In genomic region chr11:48852624-48853473, GRCm38 (mm10) we compare ENCODE assay signal across 8 mouse cellular contexts. TPM values are rescaled to one million over a fixed set of nuclear protein-coding genes. Genes with fewer than 3 reads are reported as not detected.
DNase-seq lines count a peak whose midpoint lies in the region; ATAC-seq and TF ChIP-seq lines count a peak whose summit lies in the region.

No protein-coding gene starts in this region.

- H3K4me3 ChIP-seq in heart, embryonic 14.5 days (ENCODE audit: control insufficient read depth in 1 of 2, insufficient read depth in 1 of 2, low read depth in 1 of 2, low read length in 2 of 2): peak overlapping the region; percentile 72 to 86
- peak overlapping the region; percentile 71 for H3K4me3 ChIP-seq in G1E (ENCODE audit: low read depth, low read length)
- H3K4me3 ChIP-seq in forebrain, embryonic 16.5 days (replicated peaks; ENCODE audit: low read length): peak overlapping the region; percentile 68

- TF ChIP-seq CTCF in G1E (IDR thresholded peaks at IDR 0.05; ENCODE audit: low read depth, low read length): no peak

- H3K4me1 ChIP-seq in heart, embryonic 14.5 days (ENCODE audit: control insufficient read depth in 2 of 2, insufficient read depth in 2 of 2, low read length in 2 of 2): peaks cover 0 to 2% of the 10 kb centered on the region in 2 experiments; a peak in 2 of 4 replicates
- H3K4me1 ChIP-seq in G1E (ENCODE audit: insufficient read depth, low read depth, low read length): peaks cover 42% of the 10 kb centered on the region
- peaks cover 33% of the 10 kb centered on the region for H3K4me1 ChIP-seq in forebrain, embryonic 16.5 days (replicated peaks; ENCODE audit: control insufficient read depth, insufficient read depth, low read length)

- peak overlapping the region; percentile 87 for H3K4me2 ChIP-seq in heart, embryonic 14.5 days (ENCODE audit: low read length)
- peak overlapping the region; percentile 98 for H3K4me2 ChIP-seq in forebrain, embryonic 16.5 days (ENCODE audit: low read length)

- H3K9me3 ChIP-seq in heart, embryonic 14.5 days (ENCODE audit: control insufficient read depth, low read length): no peaks in the 10 kb centered on the region
- peaks cover 6% of the 10 kb centered on the region for H3K9me3 ChIP-seq in G1E (replicated peaks)
- no peaks in the 10 kb centered on the region for H3K9me3 ChIP-seq in forebrain, embryonic 16.5 days (ENCODE audit: control insufficient read depth, low read length)

- H3K36me3 ChIP-seq in heart, embryonic 14.5 days (ENCODE audit: control insufficient read depth, insufficient read depth, low read length): no peaks in the 10 kb centered on the region
- no peaks in the 10 kb centered on the region for H3K36me3 ChIP-seq in G1E (replicated peaks)
- no peaks in the 10 kb centered on the region for H3K36me3 ChIP-seq in forebrain, embryonic 16.5 days (ENCODE audit: control insufficient read depth, insufficient read depth)

- peak overlapping the region; percentile 68 for H3K9ac ChIP-seq in heart, embryonic 14.5 days (ENCODE audit: low read length)
- H3K9ac ChIP-seq in forebrain, embryonic 16.5 days (replicated peaks; ENCODE audit: low read depth, low read length): peak overlapping the region; percentile 50

- 5% methylated on average over 23 of the region's 23 CpGs for WGBS in heart, embryonic 14.5 days
- WGBS in forebrain, embryonic 16.5 days: 7% methylated on average over 23 of the region's 23 CpGs

- no peak for DNase-seq in heart, adult 18-20 months
- DNase-seq in G1E (ENCODE audit: low spot score): no peak
- no peak for DNase-seq in spleen, postnatal 14 days (ENCODE audit: low spot score in 2 of 2)
- no peak for DNase-seq in spleen, adult 12 weeks (ENCODE audit: low spot score)
- DNase-seq in thymus, adult 18-20 months: no peak

- H3K27me3 ChIP-seq in heart, embryonic 14.5 days (ENCODE audit: control insufficient read depth, insufficient read depth, low read length): peaks cover 7% of the 10 kb centered on the region; the same call in 1 of the 2 replicates
- H3K27me3 ChIP-seq in G1E (ENCODE audit: insufficient read depth, low read length): peaks cover 8% of the 10 kb centered on the region
- H3K27me3 ChIP-seq in forebrain, embryonic 16.5 days (replicated peaks; ENCODE audit: control insufficient read depth, insufficient read depth, low read length): no peaks in the 10 kb centered on the region; the same call in 1 of the 2 replicates

- H3K27ac ChIP-seq in heart, embryonic 14.5 days (replicated peaks in 1 of 2; ENCODE audit: control insufficient read depth in 1 of 2, insufficient read depth in 1 of 2, low read depth in 2 of 2, low read length in 2 of 2): peak overlapping the region in 1 of 2 experiments; percentile 49; a peak in 2 of 4 replicates
- no peak overlapping the region for H3K27ac ChIP-seq in forebrain, embryonic 16.5 days (ENCODE audit: low read length)

- ATAC-seq in heart, embryonic 14.5 days (ENCODE audit: insufficient number of reproducible peaks, insufficient read depth, low FRiP score, low read depth): no peak
- ATAC-seq in G1E (ENCODE audit: extremely low read depth, insufficient number of reproducible peaks, low FRiP score, poor library complexity, severe bottlenecking): no peak
- peak; percentile 7 for ATAC-seq in forebrain, embryonic 16.5 days
- ATAC-seq in megakaryocyte-erythroid progenitor cell, adult 5-6 weeks (replicated peaks; ENCODE audit: low FRiP score, low TSS enrichment, poor library complexity, severe bottlenecking): peak; percentile 2; the same call in 1 of the 2 replicates

RNA-seq across cellular contexts. Expression of gene Irgm1, which starts 18.6 kb away (rescaled TPM):
- 10.2 and 11.0 TPM in 2 replicates for polyA plus RNA-seq in heart, embryonic 14.5 days (2014; fragmentation: Nextera tagmentation; extraction: Ambion mirVana)
- total RNA-seq in heart, adult 18-20 months (2021): 10 to 100 TPM; 13.2 to 18.6 TPM
- total RNA-seq in G1E (2014; fragmentation: Nextera tagmentation) (39.3 and 44.2 TPM in 2 replicates), G1E (2017) (73.5 and 75.4 TPM in 2 replicates)
- 2.3 and 2.9 TPM in 2 replicates for polyA plus RNA-seq in G1E (2012)
- polyA plus RNA-seq in forebrain, embryonic 16.5 days (2015; fragmentation: Nextera tagmentation; extraction: Ambion mirVana): 1.6 TPM in 2 replicates
- total RNA-seq in megakaryocyte-erythroid progenitor cell, adult 5-6 weeks (2014; fragmentation: Nextera tagmentation): 37.4 and 43.3 TPM in 2 replicates
- 53.9 and 61.5 TPM in 2 replicates for total RNA-seq in megakaryocyte-erythroid progenitor cell, adult 5-6 weeks (2017)

RNA-seq across cellular contexts. Expression of gene Gm12184, which starts 26.4 kb away (rescaled TPM):
- 5.7 and 7.0 TPM in 2 replicates for polyA plus RNA-seq in heart, embryonic 14.5 days (2014; fragmentation: Nextera tagmentation; extraction: Ambion mirVana)
- 1 to 10 TPM; 2.4 to 2.8 TPM for total RNA-seq in heart, adult 18-20 months (2021)
- total RNA-seq in G1E (2014; fragmentation: Nextera tagmentation): 22.1 and 22.5 TPM in 2 replicates
- 15.3 and 16.3 TPM in 2 replicates for total RNA-seq in G1E (2017)
- 47.2 and 49.5 TPM in 2 replicates for polyA plus RNA-seq in G1E (2012)
- 2.8 and 3.9 TPM in 2 replicates for polyA plus RNA-seq in forebrain, embryonic 16.5 days (2015; fragmentation: Nextera tagmentation; extraction: Ambion mirVana)
- 10.6 and 12.0 TPM in 2 replicates for total RNA-seq in megakaryocyte-erythroid progenitor cell, adult 5-6 weeks (2014; fragmentation: Nextera tagmentation)
- 6.7 and 9.1 TPM in 2 replicates for total RNA-seq in megakaryocyte-erythroid progenitor cell, adult 5-6 weeks (2017)

RNA-seq across cellular contexts. Expression of gene Trim7, which starts 26.9 kb away (rescaled TPM):
- polyA plus RNA-seq in heart, embryonic 14.5 days (2014; fragmentation: Nextera tagmentation; extraction: Ambion mirVana): 1.4 and 1.5 TPM in 2 replicates
- total RNA-seq in heart, adult 18-20 months (2021): 10 to 100 TPM; 13.2 to 13.7 TPM
- total RNA-seq in G1E (2014; fragmentation: Nextera tagmentation) (1.2 and 4.0 TPM in 2 replicates), G1E (2017) (2.3 and 3.0 TPM in 2 replicates)
- polyA plus RNA-seq in G1E (2012): 0.59 and 0.67 TPM in 2 replicates
- polyA plus RNA-seq in forebrain, embryonic 16.5 days (2015; fragmentation: Nextera tagmentation; extraction: Ambion mirVana): 1.4 and 2.0 TPM in 2 replicates
- 0.84 TPM in 1 of 2 replicates, not detected in the other for total RNA-seq in megakaryocyte-erythroid progenitor cell, adult 5-6 weeks (2014; fragmentation: Nextera tagmentation)
- total RNA-seq in megakaryocyte-erythroid progenitor cell, adult 5-6 weeks (2017): 0.75 and 0.80 TPM in 2 replicates

RNA-seq across cellular contexts. Expression of gene Trim41, which starts 35.7 kb away (rescaled TPM):
- polyA plus RNA-seq in heart, embryonic 14.5 days (2014; fragmentation: Nextera tagmentation; extraction: Ambion mirVana): 3.2 and 3.8 TPM in 2 replicates
- 10 to 100 TPM; 18.9 to 20.0 TPM for total RNA-seq in heart, adult 18-20 months (2021)
- total RNA-seq in G1E (2014; fragmentation: Nextera tagmentation) (13.8 and 20.2 TPM in 2 replicates), G1E (2017) (55.5 and 56.5 TPM in 2 replicates)
- 50.4 and 56.6 TPM in 2 replicates for polyA plus RNA-seq in G1E (2012)
- 7.2 and 7.6 TPM in 2 replicates for polyA plus RNA-seq in forebrain, embryonic 16.5 days (2015; fragmentation: Nextera tagmentation; extraction: Ambion mirVana)
- 16.0 and 19.8 TPM in 2 replicates for total RNA-seq in megakaryocyte-erythroid progenitor cell, adult 5-6 weeks (2014; fragmentation: Nextera tagmentation)
- 18.6 and 64.6 TPM in 2 replicates for total RNA-seq in megakaryocyte-erythroid progenitor cell, adult 5-6 weeks (2017)

RNA-seq across cellular contexts. Expression of gene Gm5431, which starts 49.2 kb away (rescaled TPM):
- polyA plus RNA-seq in heart, embryonic 14.5 days (2014; fragmentation: Nextera tagmentation; extraction: Ambion mirVana): 0.30 TPM in 1 of 2 replicates, not detected in the other
- total RNA-seq in heart, adult 18-20 months (2021): 1 to 10 TPM; 2.5 to 3.5 TPM
- not detected in 2 replicates for total RNA-seq in G1E (2014; fragmentation: Nextera tagmentation)
- 0.06 and 0.11 TPM in 2 replicates for total RNA-seq in G1E (2017)
- not detected in 2 replicates for polyA plus RNA-seq in G1E (2012)
- polyA plus RNA-seq in forebrain, embryonic 16.5 days (2015; fragmentation: Nextera tagmentation; extraction: Ambion mirVana): 0.20 and 0.24 TPM in 2 replicates
- not detected in 2 replicates for total RNA-seq in megakaryocyte-erythroid progenitor cell, adult 5-6 weeks (2014; fragmentation: Nextera tagmentation)
- not detected in 2 replicates for total RNA-seq in megakaryocyte-erythroid progenitor cell, adult 5-6 weeks (2017)

Comparison
In these comparisons a context has a peak if more than half of its experiments do, and no peak if none do; other contexts are left out.
1. ATAC-seq: peak in forebrain, embryonic 16.5 days (single experiment) and megakaryocyte-erythroid progenitor cell, adult 5-6 weeks (single experiment); none in heart, embryonic 14.5 days (single experiment) and G1E (single experiment).
2. Peak in every context shown above with its lines, with median percentiles within 50 percentile points of each other: H3K4me3 ChIP-seq.